Mouse (Mus musculus) B cell, adult (primary cell): Measurements from ENCODE around the gene Mtif2. TPM values are rescaled to one million over a fixed set of nuclear protein-coding genes. Genes with fewer than 3 reads are reported as not detected.

Source experiments
- total RNA-seq: library from RNA; stranded (reverse); gene quantifications from 4 replicates; pipeline ENCODE4 v1.2.4, GENCODE M21; 2023; ENCODE audit not compliant: inconsistent age

The Mtif2 gene
- 28.7 to 30.7 TPM (median 29.9 TPM) in 4 replicates for total RNA-seq

DNA sequence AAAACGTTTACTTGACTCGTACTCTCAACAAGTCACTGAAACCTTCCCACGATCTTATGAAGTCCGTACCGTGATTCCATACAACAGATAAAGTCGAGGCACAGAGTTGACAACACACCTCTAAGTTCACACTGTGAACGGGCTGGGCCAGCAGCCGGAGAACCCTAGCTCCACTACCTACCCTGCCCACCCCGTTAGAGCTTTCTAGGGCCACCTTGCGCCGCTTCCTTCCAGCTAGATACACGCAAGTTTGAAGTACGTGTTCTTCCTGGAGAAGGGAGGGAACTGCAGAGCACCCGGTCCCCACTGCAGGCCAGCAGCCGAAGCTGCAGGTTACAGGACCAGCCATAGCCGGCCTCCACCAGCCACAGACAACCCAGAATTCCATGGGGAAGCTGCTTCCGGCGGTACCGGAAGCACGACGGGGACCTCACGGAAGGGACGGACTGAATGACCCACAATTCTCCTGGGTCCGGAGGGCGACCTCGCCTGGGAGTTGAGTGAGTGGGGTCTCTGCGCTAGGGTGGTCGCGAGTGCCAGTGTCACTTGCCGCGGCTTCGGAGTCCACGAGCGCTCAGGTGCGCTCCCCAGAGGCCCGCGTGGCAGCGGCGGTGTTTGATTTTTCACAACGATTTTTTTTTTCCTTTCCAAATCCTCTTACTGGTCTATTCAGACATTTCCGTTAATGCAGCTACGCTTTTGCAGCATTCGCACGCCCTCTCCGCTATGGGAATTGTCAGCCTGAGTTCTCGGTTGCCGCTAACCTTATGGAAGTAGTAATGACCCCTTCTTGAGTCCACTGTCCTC lies at the start of gene Mtif2:
Mtif2 (plus strand) TSS at position 421 of the 807 bp plus-strand sequence.

DNA sequence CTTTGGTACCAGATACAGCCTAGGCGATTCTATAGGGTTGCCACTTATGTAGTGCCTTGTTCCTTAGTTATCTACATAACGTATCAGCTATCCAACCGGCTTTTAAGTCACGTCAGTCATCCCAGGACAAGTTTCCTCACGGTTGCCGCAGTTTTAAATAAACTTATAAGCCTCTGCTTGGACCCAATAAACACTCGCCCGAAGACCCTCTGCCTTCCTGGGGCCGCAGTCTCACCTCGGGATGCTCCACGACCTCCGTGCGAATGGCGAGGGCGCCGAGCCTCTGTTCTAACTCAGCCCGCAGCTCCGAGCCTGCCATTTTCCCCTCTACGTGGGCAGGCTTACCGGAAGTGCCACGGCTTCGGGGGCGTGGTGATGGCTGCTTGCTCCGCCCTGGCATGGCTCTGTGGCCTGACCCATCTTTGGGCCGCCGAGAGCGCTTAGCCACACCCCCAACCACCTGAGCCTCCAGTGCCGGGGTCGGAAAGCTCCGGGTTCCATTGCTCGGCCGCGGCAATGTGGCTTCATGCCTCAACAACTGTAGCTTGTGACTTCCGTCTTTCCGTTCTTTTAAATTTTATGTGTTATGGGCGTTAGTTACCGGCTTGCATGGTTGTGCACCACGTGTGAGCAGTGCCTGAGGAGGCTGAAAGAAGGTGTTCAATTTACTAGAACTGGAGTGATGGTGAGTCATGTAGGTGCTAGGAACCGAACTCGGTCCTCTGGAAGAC lies 11.4 kb upstream of the Mtif2 start, which contains the start of gene Prorsd1:
Prorsd1 (minus strand) TSS at position 352 of the 731 bp plus-strand sequence.

DNA sequence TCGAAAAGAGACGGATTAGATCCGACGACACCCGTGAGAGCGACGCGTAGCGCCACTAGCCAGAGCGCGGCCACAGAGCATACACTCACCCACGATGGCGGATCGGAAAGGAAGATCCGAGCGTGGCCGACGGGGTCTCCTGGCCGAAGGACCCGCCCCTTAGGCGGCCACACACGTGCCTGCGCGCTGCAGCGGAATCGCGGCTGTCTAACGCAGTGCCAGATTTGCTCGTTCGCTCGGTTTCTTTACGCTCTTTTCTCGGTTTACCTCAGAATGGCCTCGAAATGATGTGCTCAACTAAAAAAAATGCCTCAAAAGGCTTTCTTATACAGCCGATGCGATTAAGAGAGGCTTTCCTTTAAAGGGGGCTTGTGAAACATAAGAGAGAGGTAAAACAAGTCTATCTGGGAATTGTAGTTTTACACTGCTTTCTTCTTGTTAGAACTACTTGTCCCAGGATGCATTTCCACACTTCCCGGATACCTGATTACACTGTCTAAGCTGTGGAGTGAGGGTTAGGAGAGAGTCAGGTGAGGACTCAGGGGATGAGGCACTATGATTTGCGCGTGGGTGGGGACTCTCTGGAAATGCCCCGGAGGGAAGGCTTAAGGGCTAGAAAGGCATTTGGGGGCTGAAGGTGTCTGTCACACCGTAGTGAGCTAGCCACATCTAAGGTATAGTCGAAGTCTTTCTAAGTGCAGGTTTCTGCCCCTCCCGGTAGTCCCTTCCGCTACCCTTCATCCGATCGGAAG lies 21.7 kb downstream of the Mtif2 start, which contains the start of the genes Clhc1 and Rps27a:
Clhc1 (plus strand) TSS at position 199 of the 752 bp plus-strand sequence.
Rps27a (minus strand) TSS at position 358 of the 752 bp plus-strand sequence.

Other genes starting within 250 kb of the Mtif2 start
- 7.0 to 11.0 TPM (median 8.3 TPM) in 4 replicates for gene Ccdc88a, start 152.8 kb upstream of the Mtif2 start, total RNA-seq
- 37.4 to 44.3 TPM (median 38.9 TPM) in 4 replicates for gene Prorsd1, start 11.4 kb upstream of the Mtif2 start, total RNA-seq
- gene Clhc1, start 21.5 kb downstream of the Mtif2 start, total RNA-seq, result 0.51 to 0.64 TPM (median 0.60 TPM) in 3 of 4 replicates, not detected in the other
- 1,430 to 1,652 TPM (median 1,568 TPM) in 4 replicates for gene Rps27a, start 21.7 kb downstream of the Mtif2 start, total RNA-seq
- 75.8 to 83.5 TPM (median 80.2 TPM) in 4 replicates for gene Rtn4, start 166.5 kb downstream of the Mtif2 start, total RNA-seq